16 mouse cellular contexts compared by ENCODE assay signal in genomic region chr10:121349244-121349643, GRCm38 (mm10). TPM values are rescaled to one million over a fixed set of nuclear protein-coding genes. Genes with fewer than 3 reads are reported as not detected.
A peak's percentile ranks its signal among the peaks of the same experiment; 100 is the strongest.
DNase-seq lines count a peak whose midpoint lies in the region; ATAC-seq lines count a peak whose summit lies in the region.
"Had no signal": no experiment of that assay in that cellular context is flagged by ENCODE, and none has a peak within 500 bp of the region (broad histone marks: within the 10 kb centered on the region; RNA-seq: fewer than 3 reads in every experiment).

No protein-coding gene starts in this region.

- DNase-seq in heart, postnatal 4 days: no peak
- no peak for DNase-seq in lung, postnatal 25 days (ENCODE audit: low spot score)
- no peak for DNase-seq in intestine, embryonic 14.5 days (ENCODE audit: low spot score)
- no peak for DNase-seq in right cerebral cortex, postnatal 14 days
- DNase-seq in adrenal gland, postnatal 4 days (ENCODE audit: low spot score in 2 of 2): no peak
- DNase-seq: adrenal gland, postnatal 36 days; cerebellum, adult 8-10 months; gastrocnemius, adult 2 months; retina, postnatal 1 day had no signal

- 0 out of 2 replicates have a peak overlapping the region, but pooled peaks have one; percentile 8 for H3K9ac ChIP-seq in heart, embryonic 11.5 days (ENCODE audit: low read depth, low read length)
- H3K9ac ChIP-seq in lung, embryonic 16.5 days (ENCODE audit: low read length): no peak overlapping the region
- no peak overlapping the region for H3K9ac ChIP-seq in intestine, embryonic 14.5 days (ENCODE audit: low read length)
- no peak overlapping the region for H3K9ac ChIP-seq in stomach, embryonic 16.5 days (ENCODE audit: low read length)
- H3K9ac ChIP-seq: embryonic facial prominence, embryonic 13.5 days; limb, embryonic 15.5 days; midbrain, embryonic 13.5 days had no signal

- no peaks in the 10 kb centered on the region for H3K36me3 ChIP-seq in heart, embryonic 11.5 days (ENCODE audit: control insufficient read depth, insufficient read depth, low read length)
- no peaks in the 10 kb centered on the region for H3K36me3 ChIP-seq in lung, embryonic 16.5 days (ENCODE audit: control insufficient read depth, insufficient read depth, low read length)
- no peaks in the 10 kb centered on the region for H3K36me3 ChIP-seq in intestine, embryonic 14.5 days (ENCODE audit: control insufficient read depth, insufficient read depth, low read length)
- no peaks in the 10 kb centered on the region for H3K36me3 ChIP-seq in stomach, embryonic 16.5 days (ENCODE audit: control insufficient read depth, insufficient read depth, low read length)
- H3K36me3 ChIP-seq: embryonic facial prominence, embryonic 13.5 days; limb, embryonic 15.5 days; midbrain, embryonic 13.5 days had no signal

- ATAC-seq in heart, embryonic 11.5 days (replicated peaks; ENCODE audit: insufficient number of reproducible peaks, low FRiP score, low TSS enrichment): no peak
- no peak for ATAC-seq in lung, embryonic 16.5 days (ENCODE audit: low read depth)
- ATAC-seq in intestine, embryonic 14.5 days (replicated peaks; ENCODE audit: low FRiP score, low TSS enrichment, low read depth): no peak
- ATAC-seq in stomach, embryonic 16.5 days (ENCODE audit: insufficient read depth, low FRiP score): no peak
- ATAC-seq: hindbrain, embryonic 16.5 days; midbrain, embryonic 13.5 days had no signal

- H3K4me1 ChIP-seq in heart, embryonic 11.5 days (ENCODE audit: control insufficient read depth, insufficient read depth, low read length): peaks cover 4% of the 10 kb centered on the region; the same call in 1 of the 2 replicates
- H3K4me1 ChIP-seq in lung, embryonic 16.5 days (replicated peaks; ENCODE audit: control insufficient read depth, insufficient read depth, low read length): peaks cover 5% of the 10 kb centered on the region
- 0 out of 2 replicates have a peak, but pooled peaks cover 7% of the 10 kb centered on the region for H3K4me1 ChIP-seq in intestine, embryonic 14.5 days (replicated peaks; ENCODE audit: control insufficient read depth, insufficient read depth, low read length)
- H3K4me1 ChIP-seq in stomach, embryonic 16.5 days (ENCODE audit: control insufficient read depth, insufficient read depth, low read length): peaks cover 9% of the 10 kb centered on the region; the same call in 1 of the 2 replicates

- peaks cover 23% of the 10 kb centered on the region for H3K27me3 ChIP-seq in heart, embryonic 11.5 days (ENCODE audit: control insufficient read depth, insufficient read depth, low read length)
- H3K27me3 ChIP-seq in lung, embryonic 16.5 days (ENCODE audit: control insufficient read depth, insufficient read depth, low read depth, low read length): peaks cover 8% of the 10 kb centered on the region
- H3K27me3 ChIP-seq in intestine, embryonic 14.5 days (replicated peaks; ENCODE audit: control insufficient read depth, insufficient read depth, low read length): peaks cover 38% of the 10 kb centered on the region
- 0 out of 2 replicates have a peak, but pooled peaks cover 5% of the 10 kb centered on the region for H3K27me3 ChIP-seq in stomach, embryonic 16.5 days (ENCODE audit: control insufficient read depth, insufficient read depth, low read length)

- H3K4me2 ChIP-seq in heart, embryonic 11.5 days: peak overlapping the region; percentile 23
- peak overlapping the region; percentile 86 for H3K4me2 ChIP-seq in lung, embryonic 16.5 days (ENCODE audit: low read depth, low read length)
- 0 out of 2 replicates have a peak overlapping the region, but pooled peaks have one; percentile 14 for H3K4me2 ChIP-seq in intestine, embryonic 14.5 days (ENCODE audit: low read length)
- H3K4me2 ChIP-seq in stomach, embryonic 16.5 days (ENCODE audit: low read depth, low read length): peak overlapping the region; percentile 90
- H3K4me2 ChIP-seq: limb, embryonic 15.5 days; midbrain, embryonic 13.5 days had no signal

- no peaks in the 10 kb centered on the region for H3K9me3 ChIP-seq in heart, embryonic 11.5 days (replicated peaks; ENCODE audit: control insufficient read depth, low read length)
- no peaks in the 10 kb centered on the region for H3K9me3 ChIP-seq in lung, embryonic 16.5 days (ENCODE audit: control insufficient read depth, low read length)
- H3K9me3 ChIP-seq in intestine, embryonic 14.5 days (ENCODE audit: control insufficient read depth, low read length): no peaks in the 10 kb centered on the region
- H3K9me3 ChIP-seq in stomach, embryonic 16.5 days (replicated peaks; ENCODE audit: control insufficient read depth, low read length): no peaks in the 10 kb centered on the region
- H3K9me3 ChIP-seq: embryonic facial prominence, embryonic 13.5 days; limb, embryonic 15.5 days; midbrain, embryonic 13.5 days had no signal

- H3K4me3 ChIP-seq in heart, embryonic 11.5 days (ENCODE audit: low read depth, low read length): peak overlapping the region; percentile 10; the same call in 1 of the 2 replicates
- H3K4me3 ChIP-seq in lung, embryonic 16.5 days (ENCODE audit: low read length): no peak overlapping the region
- no peak overlapping the region for H3K4me3 ChIP-seq in intestine, embryonic 14.5 days (ENCODE audit: low read depth, low read length)
- peak overlapping the region; percentile 68 for H3K4me3 ChIP-seq in stomach, embryonic 16.5 days (replicated peaks; ENCODE audit: low read length)
- H3K4me3 ChIP-seq: embryonic facial prominence, embryonic 13.5 days; gastrocnemius, adult 2 months; limb, embryonic 15.5 days; midbrain, embryonic 13.5 days had no signal

- WGBS in heart, embryonic 11.5 days (ENCODE audit: insufficient replicate concordance): 31% methylated on average over 5 of the region's 5 CpGs
- WGBS in lung, embryonic 16.5 days: 28% methylated on average over 5 of the region's 5 CpGs
- WGBS in intestine, embryonic 14.5 days: 39% methylated on average over 5 of the region's 5 CpGs
- 34% methylated on average over 5 of the region's 5 CpGs for WGBS in stomach, embryonic 16.5 days

- H3K27ac ChIP-seq in heart, embryonic 11.5 days (ENCODE audit: low read depth, low read length): peak overlapping the region; percentile 50; the same call in 1 of the 2 replicates
- H3K27ac ChIP-seq in lung, embryonic 16.5 days (ENCODE audit: low read length): peak overlapping the region; percentile 29; the same call in 1 of the 2 replicates
- H3K27ac ChIP-seq in intestine, embryonic 14.5 days (ENCODE audit: low read depth): no peak overlapping the region
- H3K27ac ChIP-seq in stomach, embryonic 16.5 days (ENCODE audit: low read length): peak overlapping the region; percentile 47
- H3K27ac ChIP-seq: embryonic facial prominence, embryonic 13.5 days; gastrocnemius, adult 2 months; limb, embryonic 15.5 days; midbrain, embryonic 13.5 days had no signal

RNA-seq across cellular contexts. Expression of gene Tbc1d30, which starts 1.8 kb away (rescaled TPM):
- polyA plus RNA-seq in heart, embryonic 11.5 days (2014; fragmentation: Nextera tagmentation; extraction: Ambion mirVana): 1.1 and 1.5 TPM in 2 replicates
- total RNA-seq in heart, postnatal 4 days (2021): 1 to 10 TPM; 3.7 to 4.9 TPM
- polyA plus RNA-seq in lung, embryonic 16.5 days (2015; fragmentation: Nextera tagmentation; extraction: Ambion mirVana): 2.8 and 3.0 TPM in 2 replicates
- 2.8 and 3.8 TPM in 2 replicates for polyA plus RNA-seq in intestine, embryonic 14.5 days (2014; fragmentation: Nextera tagmentation; extraction: Ambion mirVana)
- 5.7 and 5.8 TPM in 2 replicates for polyA plus RNA-seq in stomach, embryonic 16.5 days (2015; fragmentation: Nextera tagmentation; extraction: Ambion mirVana)
- total RNA-seq in adrenal gland, postnatal 4 days (2021): 1 to 10 TPM; 3.8 to 7.1 TPM

RNA-seq across cellular contexts. Expression of gene Gns, which starts 15.6 kb away (rescaled TPM):
- 33.6 and 38.3 TPM in 2 replicates for polyA plus RNA-seq in heart, embryonic 11.5 days (2014; fragmentation: Nextera tagmentation; extraction: Ambion mirVana)
- total RNA-seq in heart, postnatal 4 days (2021): 10 to 100 TPM; 66.2 to 66.9 TPM
- 38.2 and 38.8 TPM in 2 replicates for polyA plus RNA-seq in lung, embryonic 16.5 days (2015; fragmentation: Nextera tagmentation; extraction: Ambion mirVana)
- polyA plus RNA-seq in intestine, embryonic 14.5 days (2014; fragmentation: Nextera tagmentation; extraction: Ambion mirVana): 47.8 and 48.6 TPM in 2 replicates
- polyA plus RNA-seq in stomach, embryonic 16.5 days (2015; fragmentation: Nextera tagmentation; extraction: Ambion mirVana): 37.5 and 41.7 TPM in 2 replicates
- total RNA-seq in adrenal gland, postnatal 4 days (2021): 100 to 1,000 TPM; 121 to 130 TPM

Comparison
In these comparisons a context has a peak if more than half of its experiments do, and no peak if none do; other contexts are left out.
1. H3K4me2 ChIP-seq: peak in every context shown above with its lines; median percentile 90 in stomach, embryonic 16.5 days; 86 in lung, embryonic 16.5 days; 23 in heart, embryonic 11.5 days; 14 in intestine, embryonic 14.5 days.
2. H3K4me3 ChIP-seq: peak in heart, embryonic 11.5 days (single experiment) and stomach, embryonic 16.5 days (single experiment); none in lung, embryonic 16.5 days (single experiment) and intestine, embryonic 14.5 days (single experiment).